Mouse (Mus musculus): ENCODE results near the gene Hsd17b2. TPM values are rescaled to one million over a fixed set of nuclear protein-coding genes. Genes with fewer than 3 reads are reported as not detected.
A peak's percentile ranks its signal among the peaks of the same experiment; 100 is the strongest.

The Hsd17b2 gene
- polyA plus RNA-seq, 1 experiment from 2014 or later, result 0.32 TPM

- Histone ChIP-seq H3K4me2 (no peak overlapping the region), H3K9me3 (no peaks in the 10 kb centered on the region), H3K36me3 (peaks cover 62% of the 10 kb centered on the region), H3K27ac (replicated peaks) (no peak overlapping the region), H3K27me3 (replicated peaks) (no peaks in the 10 kb centered on the region), H3K4me1 (peaks cover 26% of the 10 kb centered on the region), H3K4me3 (no peak overlapping the region), H3K9ac (no peak overlapping the region)
- 90% methylated on average over 2 of the region's 2 CpGs for WGBS
- no peak for ATAC-seq (ENCODE audit: extremely low read depth, insufficient number of reproducible peaks, low FRiP score, low TSS enrichment)
These were observed 96.4 kb downstream of the Hsd17b2 start for GRCm38 (mm10) chr8:117798066-117798465.

GRCm38 (mm10) chr8:117801443-117802298, 100.0 kb downstream of the Hsd17b2 start, which contains the start of gene Mphosph6:
Gene Mphosph6, minus strand, starts transcription at chr8:117801943.
- peak within 1 kb of the TSS; percentile 91 for H3K4me3 ChIP-seq
- ATAC-seq (ENCODE audit: extremely low read depth, insufficient number of reproducible peaks, low FRiP score, low TSS enrichment), result peak; percentile 99
- H3K9me3 ChIP-seq, result no peaks in the 10 kb centered on the region
- WGBS, result under 1% methylated on average over 65 of the region's 65 CpGs
- peak within 1 kb of the TSS; percentile 93 for H3K9ac ChIP-seq
- no peaks in the 10 kb centered on the region for H3K27me3 ChIP-seq (replicated peaks)
- peaks cover 26% of the 10 kb centered on the region for H3K36me3 ChIP-seq
- H3K4me1 ChIP-seq, result peaks cover 28% of the 10 kb centered on the region
- H3K27ac ChIP-seq (replicated peaks), result peak within 1 kb of the TSS; percentile 96
- H3K4me2 ChIP-seq, result peak within 1 kb of the TSS; percentile 81

GRCm38 (mm10) chr8:117802299-117802689, 100.6 kb downstream of the Hsd17b2 start:
- WGBS, result 2% methylated on average over 11 of the region's 11 CpGs
- H3K27ac ChIP-seq (replicated peaks), result peak overlapping the region; percentile 96
- peak overlapping the region; percentile 80 for H3K9ac ChIP-seq
- no peaks in the 10 kb centered on the region for H3K9me3 ChIP-seq
- peak; percentile 21 for ATAC-seq (ENCODE audit: extremely low read depth, insufficient number of reproducible peaks, low FRiP score, low TSS enrichment)
- H3K27me3 ChIP-seq (replicated peaks), result no peaks in the 10 kb centered on the region
- peaks cover 20% of the 10 kb centered on the region for H3K36me3 ChIP-seq
- H3K4me3 ChIP-seq, result peak overlapping the region; percentile 91
- H3K4me1 ChIP-seq, result peaks cover 28% of the 10 kb centered on the region
- peak overlapping the region; percentile 81 for H3K4me2 ChIP-seq

GRCm38 (mm10) chr8:117805419-117805818, 103.7 kb downstream of the Hsd17b2 start:
- WGBS, result 74% methylated on average over 5 of the region's 5 CpGs
- Histone ChIP-seq H3K27me3 (replicated peaks) (no peaks in the 10 kb centered on the region), H3K4me2 (no peak overlapping the region), H3K36me3 (no peaks in the 10 kb centered on the region), H3K27ac (replicated peaks) (no peak overlapping the region), H3K9ac (no peak overlapping the region), H3K9me3 (no peaks in the 10 kb centered on the region), H3K4me3 (no peak overlapping the region), H3K4me1 (peaks cover 19% of the 10 kb centered on the region)
- no peak for ATAC-seq (ENCODE audit: extremely low read depth, insufficient number of reproducible peaks, low FRiP score, low TSS enrichment)

Other genes with a start within 250 kb of the Hsd17b2 start
- 6.0 and 7.2 TPM in 2 replicates for gene Plcg2, start 203.6 kb upstream of the Hsd17b2 start, polyA plus RNA-seq (2015; fragmentation: Nextera tagmentation; extraction: Ambion mirVana)
- 0.41 and 0.63 TPM in 2 replicates for gene Sdr42e1, start 28.2 kb upstream of the Hsd17b2 start, polyA plus RNA-seq (2015; fragmentation: Nextera tagmentation; extraction: Ambion mirVana)
- 37.2 and 37.6 TPM in 2 replicates for gene Mphosph6, start 100.0 kb downstream of the Hsd17b2 start, polyA plus RNA-seq (2015; fragmentation: Nextera tagmentation; extraction: Ambion mirVana)